In the genomic region with DNA sequence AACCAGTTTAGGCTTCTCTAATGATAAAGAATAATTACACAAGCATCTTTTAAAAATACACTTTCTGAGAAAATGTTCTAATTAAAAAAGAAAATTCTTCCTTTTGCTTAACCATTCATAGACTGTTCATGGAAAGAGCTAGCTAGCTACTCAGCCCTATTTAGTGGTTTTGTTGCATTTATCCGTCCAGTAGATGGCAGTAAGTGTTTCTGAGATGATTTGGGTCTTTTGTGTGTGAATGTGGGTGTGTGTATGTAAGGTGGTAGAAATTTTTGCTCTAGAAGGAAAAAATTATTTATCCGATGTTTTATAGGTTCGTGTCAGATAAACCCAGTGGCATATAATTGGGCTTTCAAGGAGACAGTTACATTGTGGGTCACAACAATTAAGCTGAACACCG, we compare ENCODE assay signal across 8 mouse cellular contexts.
DNase-seq lines count a peak whose midpoint lies in the region; TF ChIP-seq lines count a peak whose summit lies in the region.

No protein-coding gene starts in this region.

- peak; percentile 11 for DNase-seq in kidney, postnatal 14 days
- DNase-seq in kidney, postnatal 10 days, result no peak
- DNase-seq in ES-E14 (ENCODE audit: low read depth, low spot score), result peak; percentile 17
- peak; percentile 25 for DNase-seq in R1 (ENCODE audit: low read depth, low spot score)
- peak; percentile 6 for DNase-seq in induced T-regulatory cell, adult 2 months (ENCODE audit: low read depth)
- no peak for DNase-seq in spleen, postnatal 10 days (ENCODE audit: low spot score in 2 of 2)
- no peak for DNase-seq in thymus, postnatal 0 days (ENCODE audit: low spot score)
- DNase-seq in cerebellum, adult 9-11 months, result no peak

- no peaks in the 10 kb centered on the region for H3K9me3 ChIP-seq in ES-E14 (ENCODE audit: control insufficient read depth, insufficient read depth, low read depth, low read length)

- no peaks in the 10 kb centered on the region for H3K36me3 ChIP-seq in ES-E14 (ENCODE audit: control insufficient read depth, insufficient read depth, low read length, poor library complexity, severe bottlenecking)

- no peaks in the 10 kb centered on the region for H3K4me1 ChIP-seq in ES-E14 (ENCODE audit: control insufficient read depth in 2 of 2, insufficient read depth in 2 of 2, low read length in 2 of 2, poor library complexity in 1 of 2)

- in situ Hi-C loops in ES-E14 (cut with MboI; ENCODE audit: low sequenced_read_pairs in 2 of 2, unreplicated experiment in 2 of 2), result no loop called here

- no peak overlapping the region for H3K9ac ChIP-seq in ES-E14 (ENCODE audit: insufficient read depth, low read depth, low read length, poor library complexity, severe bottlenecking)

- no peak overlapping the region for H3K27ac ChIP-seq in ES-E14 (ENCODE audit: insufficient read depth, low read depth, low read length, poor library complexity, severe bottlenecking)

- H3K4me3 ChIP-seq in ES-E14 (ENCODE audit: insufficient read depth in 1 of 2, low read depth in 1 of 2, low read length in 2 of 2, poor library complexity in 1 of 2, severe bottlenecking in 1 of 2), result no peak overlapping the region

TF ChIP-seq in ES-E14, 5 proteins besides CTCF, POLR2A, EP300 and RAD21:
- TF ChIP-seq ZC3H11A (IDR thresholded peaks at IDR 0.05; ENCODE audit: borderline replicate concordance, low read depth, low read length) (no peak), HCFC1 (IDR thresholded peaks at IDR 0.05; ENCODE audit: borderline replicate concordance, insufficient read depth, low read length) (no peak), MAFK (IDR thresholded peaks at IDR 0.05; ENCODE audit: insufficient read depth, low read depth, low read length) (no peak), CHD2 (IDR thresholded peaks at IDR 0.05; ENCODE audit: low read depth, low read length) (no peak), ZNF384 (IDR thresholded peaks at IDR 0.05; ENCODE audit: low read depth, low read length) (no peak)

Comparison
In these comparisons a context has a peak if more than half of its experiments do, and no peak if none do; other contexts are left out.
1. DNase-seq: peak in kidney, postnatal 14 days (single experiment), ES-E14 (single experiment), R1 (single experiment) and induced T-regulatory cell, adult 2 months (single experiment); none in kidney, postnatal 10 days (single experiment), spleen, postnatal 10 days (0 of 2), thymus, postnatal 0 days (single experiment) and cerebellum, adult 9-11 months (single experiment).